ENCODE assay signal across 15 mouse cellular contexts in the genomic region with DNA sequence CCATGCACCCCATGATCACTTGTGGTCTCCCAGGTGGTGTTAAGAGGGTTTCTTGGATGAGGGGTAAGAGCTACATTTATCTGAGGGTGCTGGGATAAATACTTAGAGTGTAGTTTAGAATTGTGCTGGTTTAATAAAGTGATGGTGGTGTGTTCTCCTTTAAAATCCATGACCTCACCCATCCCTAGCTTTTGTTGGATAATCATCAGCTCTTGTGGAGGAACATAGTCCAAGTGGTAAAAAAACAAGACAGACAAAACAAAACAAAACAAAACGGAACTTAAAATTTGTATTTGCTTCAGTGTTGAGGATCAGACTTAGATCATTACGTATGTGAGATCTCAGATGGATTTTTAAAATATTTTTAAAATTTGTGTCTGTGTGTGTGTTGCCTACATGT.
"Had no signal": no experiment of that assay in that cellular context is flagged by ENCODE, and none has a peak within 500 bp of the region (broad histone marks: within the 10 kb centered on the region; RNA-seq: fewer than 3 reads in every experiment).

No protein-coding gene starts in this region.

- DNase-seq: liver, postnatal 0 days; lung, adult 2 months; lung, postnatal 14 days; lung, postnatal 36 days; right cerebral cortex, postnatal 14 days; thymus, adult 18-20 months; thymus, postnatal 14 days; thymus, postnatal 36 days had no signal

- H3K4me1 ChIP-seq: liver, embryonic 15.5 days; lung, embryonic 15.5 days; midbrain, embryonic 13.5 days; midbrain, embryonic 15.5 days; neural tube, embryonic 12.5 days had no signal

- H3K9ac ChIP-seq: liver, embryonic 15.5 days; liver, postnatal 0 days; lung, embryonic 15.5 days; midbrain, embryonic 13.5 days; midbrain, embryonic 15.5 days; neural tube, embryonic 12.5 days had no signal

- H3K4me3 ChIP-seq: liver, embryonic 15.5 days; lung, embryonic 15.5 days; megakaryocyte, embryonic 14.5 days; midbrain, embryonic 13.5 days; midbrain, embryonic 15.5 days; neural tube, embryonic 12.5 days had no signal

- H3K27me3 ChIP-seq: liver, embryonic 15.5 days; lung, embryonic 15.5 days; megakaryocyte, embryonic 14.5 days; midbrain, embryonic 13.5 days; midbrain, embryonic 15.5 days; neural tube, embryonic 12.5 days had no signal

- H3K27ac ChIP-seq: liver, embryonic 15.5 days; lung, embryonic 15.5 days; macrophage; midbrain, embryonic 13.5 days; midbrain, embryonic 15.5 days; neural tube, embryonic 12.5 days had no signal
